Mouse (Mus musculus): ENCODE results near the gene Ube2d2b. TPM values are rescaled to one million over a fixed set of nuclear protein-coding genes. Genes with fewer than 3 reads are reported as not detected.

Ube2d2b gene
- total RNA-seq (2021) = not detected

DNA sequence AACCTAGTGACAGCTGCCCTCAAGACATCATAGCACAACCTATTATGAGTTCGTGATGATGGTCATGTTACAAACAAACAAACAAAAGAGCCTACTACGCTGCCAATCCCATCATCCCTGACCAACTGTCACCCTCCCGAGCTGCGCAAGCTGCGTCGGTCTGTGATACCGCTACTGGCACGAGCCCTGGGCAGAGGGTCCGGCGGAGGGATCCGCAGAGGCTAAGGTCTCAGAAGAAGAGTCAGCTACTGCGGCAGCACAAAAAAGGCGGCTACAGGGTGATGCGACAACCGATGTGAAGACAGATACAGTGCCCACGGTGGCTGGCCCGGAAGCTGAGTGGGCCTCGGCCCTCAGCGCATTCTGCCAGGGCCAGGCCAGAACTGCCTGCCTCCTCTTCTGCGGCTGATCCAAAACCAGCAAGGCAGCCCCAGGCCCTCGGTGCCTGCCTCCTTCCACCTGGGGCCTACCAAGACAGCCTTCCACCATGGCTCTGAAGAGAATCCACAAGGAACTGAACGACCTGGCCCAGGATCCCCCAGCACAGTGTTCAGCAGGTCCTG lies at the start of gene Ube2d2b:
Ube2d2b (plus strand) TSS at position 102 of the 563 bp plus-strand sequence.
- no peak for DNase-seq

DNA sequence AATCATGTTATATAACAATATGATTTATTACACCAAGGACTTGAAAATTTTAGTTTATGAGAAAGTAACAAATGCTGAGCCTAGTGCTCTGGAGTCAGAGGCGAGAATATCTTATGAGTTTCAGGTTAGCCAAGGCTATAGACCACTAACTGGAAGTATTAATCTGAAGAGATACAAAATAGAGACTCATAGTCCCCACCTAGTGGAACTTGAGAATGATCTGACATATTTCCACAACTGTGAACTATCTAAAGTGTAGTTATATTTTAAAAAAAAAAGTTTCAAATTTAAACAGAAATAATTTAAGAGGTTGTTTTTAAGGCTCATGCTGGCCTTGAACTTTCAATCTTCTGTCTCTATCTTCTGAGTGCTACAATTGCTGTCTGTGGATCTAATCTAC lies 47.5 kb upstream of the Ube2d2b start:
- DNase-seq = no peak

DNA sequence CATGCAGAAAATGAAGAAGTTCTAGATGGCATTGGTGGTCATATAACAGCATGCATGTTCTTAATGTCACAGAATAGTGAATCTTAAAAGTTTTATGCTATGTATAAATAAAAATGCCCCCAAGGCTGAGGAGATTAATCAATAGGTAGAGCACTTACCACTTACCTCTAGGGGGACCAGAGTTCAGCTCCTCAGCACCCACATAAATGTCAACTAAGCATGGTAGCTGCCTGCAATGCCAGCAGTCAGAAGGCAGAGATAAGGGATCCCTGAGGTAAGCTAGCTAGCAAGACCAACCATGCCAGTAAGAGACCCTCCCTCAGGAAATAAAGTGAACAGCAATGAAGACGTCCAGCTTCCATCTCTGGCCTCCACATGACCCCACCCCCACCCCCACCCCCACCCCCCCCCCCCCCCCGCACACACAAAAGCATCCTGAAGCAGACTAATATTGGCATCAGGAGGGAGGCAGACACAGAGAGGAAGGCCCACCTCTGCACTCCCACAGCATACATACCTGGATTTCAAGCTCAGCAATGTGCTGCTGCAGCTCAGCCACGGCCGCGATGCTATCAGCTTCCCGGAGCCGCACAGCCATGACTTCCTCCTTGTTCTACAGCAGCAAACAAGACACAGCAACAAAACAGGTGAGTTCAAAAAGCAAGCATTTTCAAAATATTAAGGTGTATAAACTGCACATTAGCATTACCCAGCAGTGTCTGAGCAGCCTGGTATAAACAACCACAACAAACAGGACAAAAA lies 42.0 kb upstream of the Ube2d2b start:
- DNase-seq = no peak

DNA sequence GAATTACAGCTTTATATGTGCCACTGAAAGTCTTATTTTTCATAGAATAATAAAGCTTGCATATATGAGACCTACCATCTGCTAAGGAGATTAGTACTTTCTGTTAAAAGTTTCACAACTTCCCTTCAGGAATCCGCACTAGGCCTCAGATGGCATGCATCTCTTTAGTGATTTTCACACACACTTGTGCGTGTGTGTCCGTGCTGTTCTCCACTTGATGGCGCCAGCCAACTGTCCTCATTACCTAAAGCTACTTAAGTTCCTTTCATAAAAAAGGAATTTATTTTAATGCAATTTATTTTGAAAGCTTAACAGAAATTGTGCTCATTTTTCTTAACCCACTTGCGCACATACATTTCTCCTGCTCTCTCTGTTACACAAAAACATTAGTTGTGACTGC lies 40.4 kb upstream of the Ube2d2b start:
- DNase-seq = peak; percentile 31

DNA sequence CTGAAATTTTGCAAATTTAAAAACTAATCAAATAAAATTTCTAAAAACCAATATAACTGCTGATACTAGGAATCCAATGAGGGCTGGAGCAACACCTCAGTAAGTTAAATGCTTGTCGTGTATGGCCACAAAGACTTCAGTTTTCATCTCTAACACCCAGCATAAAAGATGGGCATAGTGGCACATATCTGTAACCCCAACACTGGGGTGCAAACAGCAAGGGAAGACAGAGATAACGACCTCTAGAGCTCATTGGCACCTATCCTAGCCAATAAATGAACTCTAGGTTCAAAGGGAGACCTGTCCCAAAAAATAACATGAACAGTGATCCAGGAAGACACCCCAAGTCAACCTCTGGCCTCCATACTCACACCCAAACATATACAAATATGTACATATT lies 37.9 kb upstream of the Ube2d2b start:
- DNase-seq = no peak

DNA sequence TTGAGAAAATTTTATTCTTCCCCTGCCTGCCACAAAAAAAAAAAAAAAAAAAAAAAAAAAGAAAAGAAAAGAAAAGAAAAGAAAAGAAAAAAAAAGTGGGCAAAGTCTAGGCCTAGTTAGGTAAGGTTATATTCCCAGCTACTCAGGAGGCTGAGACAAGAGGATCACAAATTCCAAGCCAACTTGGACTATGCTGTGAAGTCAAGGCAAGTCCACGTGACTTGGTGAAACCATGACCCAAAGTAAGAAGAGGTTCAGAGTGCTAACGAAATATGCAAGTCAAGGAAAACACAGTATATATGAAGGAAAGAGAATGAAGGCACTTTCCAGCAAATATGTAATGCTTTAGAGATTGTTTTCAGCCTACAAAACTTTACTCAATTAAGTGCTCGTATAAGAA lies 37.4 kb upstream of the Ube2d2b start:
- DNase-seq = no peak

DNA sequence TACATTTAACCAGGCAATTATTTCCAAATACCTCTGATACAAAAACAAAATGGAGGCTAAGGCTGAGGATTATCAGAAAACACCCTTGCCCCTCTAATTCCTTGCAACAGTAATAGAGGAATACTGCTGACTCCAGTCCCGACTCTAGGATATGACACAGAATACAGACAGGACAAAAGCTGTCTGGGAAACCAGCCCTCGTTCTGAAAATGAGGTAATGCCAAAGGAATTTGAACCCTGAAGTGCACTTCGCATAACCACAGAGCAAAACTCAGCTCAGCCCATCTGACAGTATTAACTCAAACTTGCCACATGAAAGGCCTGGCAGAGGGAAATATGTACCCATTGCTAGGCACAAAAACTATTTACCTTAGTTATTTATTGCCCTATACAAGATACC lies 36.6 kb upstream of the Ube2d2b start:
- DNase-seq = peak; percentile 35

DNA sequence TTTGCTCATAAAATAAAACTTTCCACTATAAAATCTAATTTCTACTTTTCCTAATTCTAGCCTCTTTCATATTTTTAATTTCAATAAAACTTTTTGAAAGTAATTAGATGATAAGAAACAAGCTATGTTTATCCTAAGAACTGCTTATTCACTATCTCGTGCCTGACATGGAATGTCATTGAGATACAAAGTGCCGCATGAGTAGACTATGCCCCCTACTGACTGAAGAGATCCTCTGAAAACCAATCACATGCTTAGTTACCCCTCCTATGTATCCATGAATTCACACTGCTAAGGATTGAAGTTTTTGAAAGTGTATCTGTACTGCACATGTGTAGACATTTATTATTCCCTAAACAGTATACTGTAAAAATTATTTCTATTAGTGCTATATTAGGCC lies 36.0 kb upstream of the Ube2d2b start:
- DNase-seq = no peak

DNA sequence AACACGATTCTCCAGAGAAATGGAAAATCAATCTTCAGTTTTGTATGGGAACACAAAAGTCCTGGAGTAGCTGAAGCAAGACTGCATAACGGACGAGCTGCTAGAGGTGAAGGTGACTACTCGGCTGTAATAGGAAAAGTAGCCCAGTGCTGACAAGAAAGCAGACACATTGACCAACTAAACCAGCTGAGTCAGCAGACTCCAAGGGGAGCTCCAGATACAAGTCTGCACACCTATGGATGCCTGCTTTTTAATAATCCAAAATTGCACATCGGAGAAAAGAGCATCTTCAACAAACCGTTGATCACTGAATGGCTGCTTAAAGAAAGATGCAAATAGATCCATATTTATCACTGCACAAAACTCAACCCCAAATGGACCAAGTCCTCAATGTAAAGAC lies 31.6 kb upstream of the Ube2d2b start:
- DNase-seq = no peak

DNA sequence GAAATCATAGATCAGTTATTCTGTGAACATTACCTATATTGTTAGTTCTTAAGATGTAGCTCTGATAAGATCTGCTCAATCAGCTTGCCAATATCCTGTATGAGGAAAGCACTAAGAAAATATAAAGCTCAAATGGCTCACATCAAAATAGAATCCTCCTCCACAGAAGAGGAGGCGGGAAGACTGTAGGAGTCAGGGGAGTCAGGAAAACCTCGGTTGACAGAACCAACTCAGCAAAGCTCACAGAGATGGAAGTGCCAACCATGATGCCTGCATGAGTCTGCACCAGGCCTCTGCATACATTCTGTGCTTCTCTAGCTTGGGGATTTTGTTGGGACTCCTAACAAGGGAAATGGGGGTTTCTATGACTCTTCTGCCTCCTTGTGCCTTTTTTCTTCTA lies 28.7 kb upstream of the Ube2d2b start:
- DNase-seq = no peak

DNA sequence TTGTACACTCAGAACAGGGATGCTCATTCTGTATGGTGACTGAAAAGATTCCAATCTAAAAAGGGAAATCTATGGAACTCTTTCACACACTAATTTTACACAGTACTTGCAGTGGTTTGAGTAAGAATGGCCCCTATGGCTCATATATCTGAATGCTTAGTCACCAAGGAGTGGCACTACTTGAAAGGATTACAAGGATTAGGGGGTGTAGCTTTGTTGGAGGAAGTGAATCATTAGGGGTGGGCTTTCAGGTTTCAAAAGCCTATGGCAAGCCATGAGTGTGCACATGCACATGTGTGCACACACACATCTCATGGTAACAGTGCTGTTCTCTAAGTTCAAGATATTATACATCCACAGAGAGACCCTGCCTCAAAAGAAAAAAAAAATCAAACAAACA lies 27.3 kb upstream of the Ube2d2b start:
- no peak for DNase-seq

DNA sequence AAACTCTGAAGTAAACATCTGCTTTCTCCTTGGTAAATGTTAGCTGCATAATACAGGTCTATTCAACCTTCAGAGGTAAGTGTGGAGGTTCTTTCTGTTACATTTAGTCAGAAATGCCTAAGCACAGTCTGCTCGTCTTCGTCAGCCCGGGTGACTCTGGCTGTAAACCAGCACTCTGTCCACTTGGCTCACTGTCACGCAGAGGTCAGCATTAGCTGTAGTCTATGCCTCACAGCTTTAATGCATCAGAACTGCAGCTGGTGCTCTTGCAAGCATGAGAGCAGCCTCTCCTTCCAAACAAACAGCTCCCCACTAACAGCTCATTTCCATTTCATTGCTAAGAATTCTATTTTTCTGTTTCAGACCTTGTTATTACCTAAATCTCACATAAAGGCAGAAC lies 22.4 kb upstream of the Ube2d2b start:
- peak; percentile 63 for DNase-seq

DNA sequence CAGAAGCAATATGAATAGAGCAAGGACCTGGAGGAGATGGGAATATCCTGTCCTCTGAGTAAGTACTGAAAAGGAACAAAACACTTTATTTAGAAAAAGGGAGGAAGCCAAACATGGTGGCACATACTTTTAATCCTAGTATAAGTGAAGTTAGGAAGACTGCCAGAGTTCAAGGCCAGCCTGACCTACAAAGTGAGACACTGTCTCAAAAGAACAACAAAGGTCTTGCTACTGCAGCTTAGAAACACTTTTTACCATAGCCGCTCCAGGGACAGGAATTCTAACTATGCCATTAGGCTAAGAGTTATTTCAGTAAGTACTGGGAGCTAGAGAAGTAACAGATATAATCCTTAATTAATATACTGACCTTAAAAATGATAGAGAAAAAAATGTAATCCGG lies 15.2 kb upstream of the Ube2d2b start:
- DNase-seq = no peak

DNA sequence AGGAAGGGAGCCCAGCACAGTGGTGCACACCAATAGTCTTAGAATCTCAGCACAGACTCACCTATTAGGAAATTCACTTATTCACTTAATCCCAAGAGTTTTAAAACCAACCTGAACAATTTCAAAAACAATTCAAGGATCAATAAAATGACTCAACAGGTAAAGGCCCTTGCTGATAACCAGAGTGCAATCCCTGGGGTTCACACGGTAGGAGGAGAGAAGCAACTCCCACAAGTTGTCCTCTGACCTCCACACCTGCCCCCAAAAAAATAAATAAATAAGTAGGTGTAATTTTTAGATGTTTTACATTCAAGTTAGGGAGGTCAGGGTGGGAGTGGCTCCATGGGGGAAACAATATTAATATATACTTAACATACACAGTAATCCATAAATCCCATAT lies 7.4 kb upstream of the Ube2d2b start:
- DNase-seq = no peak

DNA sequence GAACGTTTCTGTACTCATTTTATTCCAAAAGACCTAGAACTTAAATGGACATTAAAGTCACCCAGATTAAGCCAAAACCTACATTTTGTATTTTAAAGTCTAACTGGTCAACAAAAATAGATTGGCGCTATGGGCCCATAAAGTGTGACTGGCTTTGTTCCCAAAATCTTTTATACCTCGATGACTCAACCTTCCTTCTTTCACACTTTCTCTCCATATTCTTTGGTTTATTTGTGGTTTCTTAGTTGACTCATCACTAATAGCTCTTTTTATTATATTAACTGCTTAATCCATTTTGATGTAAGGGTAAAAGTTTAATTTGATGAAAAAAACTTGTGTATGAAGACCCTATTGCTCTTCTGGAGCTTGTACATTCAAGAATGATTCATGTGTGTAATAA lies 1.5 kb downstream of the Ube2d2b start:
- no peak for DNase-seq

DNA sequence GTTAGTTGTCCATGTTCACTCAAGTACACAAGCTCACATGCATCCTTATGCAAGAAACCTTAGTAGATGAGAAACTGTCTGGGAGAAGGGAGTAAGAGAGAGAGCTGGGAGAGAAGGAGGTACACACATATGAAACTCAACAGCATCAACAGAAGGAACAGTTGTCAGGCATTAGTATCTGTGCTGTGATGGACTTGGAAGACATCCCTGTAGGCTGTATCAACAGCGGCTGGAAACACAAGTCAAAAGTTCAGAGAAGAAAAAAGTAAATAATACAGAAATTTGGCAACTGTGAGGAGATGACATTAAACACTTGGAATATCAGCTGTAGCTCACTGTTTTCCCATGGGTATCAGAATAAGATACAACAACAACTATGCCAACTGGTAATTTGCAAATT lies 4.4 kb downstream of the Ube2d2b start:
- DNase-seq = no peak

DNA sequence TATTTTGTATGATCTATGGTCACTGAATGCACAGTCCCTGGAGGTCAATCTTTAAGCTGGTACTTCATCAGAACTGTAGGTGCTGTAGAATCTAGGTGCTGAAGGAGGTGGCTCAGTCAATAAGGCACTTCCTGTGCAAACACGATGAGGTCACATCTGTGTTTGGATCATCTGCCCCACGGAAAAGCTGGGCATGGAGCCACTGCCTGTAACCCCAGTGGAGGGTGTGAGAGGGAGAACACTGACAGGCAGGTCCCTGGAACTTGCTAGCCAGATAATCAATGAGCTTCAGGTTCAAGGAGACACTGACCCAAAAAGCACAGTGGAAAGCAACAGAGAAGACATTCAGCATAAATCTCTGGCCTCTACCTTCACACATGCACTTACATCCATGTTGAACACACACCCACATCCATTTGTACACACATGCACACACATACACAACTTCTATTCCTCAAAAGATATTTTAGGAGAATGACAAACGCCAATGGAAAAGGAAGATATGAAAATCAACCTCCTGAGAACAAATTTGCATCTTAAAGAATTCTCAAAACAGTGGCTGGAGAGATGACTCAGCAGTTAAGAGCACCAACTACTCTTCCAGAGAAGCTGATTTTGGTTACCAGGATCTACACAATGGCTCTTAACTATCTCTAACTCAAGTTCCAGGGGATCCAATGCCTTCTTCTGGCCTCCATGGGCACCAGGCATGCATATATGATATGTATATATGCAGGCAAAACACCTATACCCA lies 9.2 kb downstream of the Ube2d2b start:
- DNase-seq = peak; percentile 66

DNA sequence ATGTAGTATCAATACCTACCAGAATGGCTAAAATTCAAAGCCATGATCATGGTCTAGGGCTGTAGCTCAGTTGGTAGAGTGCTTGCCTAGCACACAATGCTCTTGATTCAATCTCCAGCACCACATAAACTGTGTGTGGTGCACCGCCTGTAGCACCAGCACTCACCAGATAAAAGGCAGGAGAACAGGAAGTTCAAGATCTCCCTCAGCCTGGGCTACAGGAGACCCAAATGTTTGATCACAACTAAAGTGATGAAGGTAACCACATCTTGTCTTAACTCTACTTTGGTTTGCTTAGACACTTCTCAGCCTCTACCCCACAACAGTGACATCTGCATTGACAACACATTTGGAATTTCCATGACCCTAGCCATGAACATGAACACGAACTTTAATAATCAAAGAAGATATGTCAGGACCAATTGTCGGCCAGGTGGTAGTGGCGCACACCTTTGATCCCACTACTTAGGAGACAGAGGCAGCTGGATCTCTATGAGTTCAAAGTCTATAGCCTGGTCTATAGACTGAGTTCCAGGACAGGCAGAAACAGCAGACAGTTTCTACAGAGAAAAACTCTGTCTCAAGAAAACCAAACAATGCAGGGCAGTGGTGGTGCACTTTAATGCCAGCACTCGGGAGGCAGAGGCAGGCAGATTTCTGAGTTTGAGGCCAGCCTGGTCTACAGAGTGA lies 10.8 kb downstream of the Ube2d2b start:
- DNase-seq = no peak

DNA sequence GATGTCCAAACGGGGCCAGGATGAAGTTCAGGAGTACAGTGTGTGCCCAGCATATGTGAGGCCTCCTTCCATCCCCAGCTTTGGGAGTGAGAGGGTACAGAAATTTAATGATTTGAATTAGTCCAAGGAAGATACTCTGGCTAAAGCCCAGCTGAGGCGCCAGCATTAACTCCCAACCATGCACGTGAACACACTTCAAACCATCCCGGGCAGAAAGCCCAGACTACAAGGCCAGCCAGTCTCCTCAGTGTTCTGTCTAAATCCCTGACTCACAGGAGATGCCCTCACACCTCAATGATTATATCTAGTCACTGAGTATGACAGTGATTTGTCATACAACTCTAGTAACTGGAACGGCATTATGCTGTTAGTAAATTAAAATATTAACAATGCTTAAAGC lies 17.4 kb downstream of the Ube2d2b start:
- peak; percentile 76 for DNase-seq

DNA sequence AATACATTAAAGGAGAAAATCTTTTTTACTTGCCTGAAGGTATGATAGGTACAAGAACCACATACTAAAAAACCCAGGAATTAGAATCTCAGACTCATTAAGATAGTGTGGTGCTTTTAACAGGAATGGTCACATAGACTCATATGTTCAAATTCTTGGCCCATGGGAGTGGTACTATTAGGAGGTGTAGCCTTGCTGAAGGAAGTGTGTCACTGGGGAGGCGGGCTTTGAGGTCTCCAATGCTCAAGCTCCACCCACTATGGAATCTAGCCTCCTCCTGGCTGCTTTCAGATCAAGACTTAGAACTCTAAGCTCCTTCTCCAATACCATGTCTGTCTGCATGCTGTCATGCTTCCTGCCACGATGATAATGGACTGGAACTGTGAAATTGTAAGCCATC lies 17.9 kb downstream of the Ube2d2b start:
- DNase-seq = no peak

DNA sequence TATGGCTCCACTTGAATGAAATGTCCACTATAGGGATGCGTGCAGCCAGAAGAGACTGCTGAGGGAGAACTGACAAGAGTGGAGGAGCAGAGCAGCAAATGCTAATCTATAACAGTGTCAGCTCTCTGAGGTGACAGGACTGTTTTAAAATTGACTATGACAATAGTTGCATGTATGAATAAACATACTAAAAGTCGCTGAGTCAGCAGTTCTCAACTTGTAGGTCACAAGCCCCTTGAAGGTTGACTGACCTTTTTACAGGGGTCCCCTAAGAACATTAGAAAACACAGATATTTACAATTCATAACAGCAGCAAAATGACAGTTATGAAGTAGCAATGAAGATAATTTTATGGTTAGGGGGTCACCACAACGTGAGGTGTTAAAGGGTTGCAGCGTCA lies 19.1 kb downstream of the Ube2d2b start:
- no peak for DNase-seq

DNA sequence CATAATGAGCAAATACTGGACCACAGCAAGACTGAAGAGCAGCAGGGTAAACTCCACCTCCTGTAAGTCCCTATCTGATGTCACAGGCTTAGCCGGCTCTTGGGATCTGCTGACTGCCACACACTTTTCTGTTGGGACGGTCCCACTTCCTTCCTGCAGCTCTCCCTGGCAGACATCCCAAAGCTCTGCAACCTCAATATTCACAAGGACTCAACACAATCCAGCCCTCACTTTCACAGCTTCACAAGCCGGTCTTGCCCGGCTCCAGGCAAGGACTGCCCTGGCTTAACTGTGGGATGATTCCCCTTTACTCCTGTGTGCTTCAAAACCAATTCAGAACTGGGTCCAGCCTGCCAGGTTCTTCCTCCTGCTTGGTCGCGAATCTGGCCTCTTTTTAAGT lies 23.9 kb downstream of the Ube2d2b start:
- DNase-seq = peak; percentile 60

DNA sequence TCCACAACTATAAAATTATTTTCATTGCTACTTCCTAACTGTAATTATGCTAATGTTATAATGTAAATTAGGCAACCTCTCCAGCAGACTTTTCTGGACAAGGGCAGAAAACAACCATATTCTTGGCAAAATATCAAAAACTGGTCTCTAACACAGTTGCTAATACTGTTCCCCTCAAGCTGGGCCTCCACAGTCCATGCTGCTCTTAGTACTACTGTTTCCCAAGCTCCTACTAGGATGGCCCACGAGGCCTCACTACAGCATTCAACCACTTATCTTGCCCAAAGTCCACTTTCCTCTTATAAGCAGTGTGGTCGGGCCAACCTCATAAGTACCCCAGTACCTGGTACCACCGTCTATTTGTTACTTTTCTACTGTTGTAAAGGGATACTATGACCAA lies 24.7 kb downstream of the Ube2d2b start:
- no peak for DNase-seq

Data from heart, postnatal 4 days (tissue).